Mouse (Mus musculus): ENCODE measurements at regions not wholly inside any gene's neighbourhood (a gene's known extent, or its start where the extent isn't known, plus 50 kb on each side); places are given as distances from the start of the nearest gene placed in this dataset.
A peak's percentile ranks its signal among the peaks of the same experiment; 100 is the strongest.

DNA sequence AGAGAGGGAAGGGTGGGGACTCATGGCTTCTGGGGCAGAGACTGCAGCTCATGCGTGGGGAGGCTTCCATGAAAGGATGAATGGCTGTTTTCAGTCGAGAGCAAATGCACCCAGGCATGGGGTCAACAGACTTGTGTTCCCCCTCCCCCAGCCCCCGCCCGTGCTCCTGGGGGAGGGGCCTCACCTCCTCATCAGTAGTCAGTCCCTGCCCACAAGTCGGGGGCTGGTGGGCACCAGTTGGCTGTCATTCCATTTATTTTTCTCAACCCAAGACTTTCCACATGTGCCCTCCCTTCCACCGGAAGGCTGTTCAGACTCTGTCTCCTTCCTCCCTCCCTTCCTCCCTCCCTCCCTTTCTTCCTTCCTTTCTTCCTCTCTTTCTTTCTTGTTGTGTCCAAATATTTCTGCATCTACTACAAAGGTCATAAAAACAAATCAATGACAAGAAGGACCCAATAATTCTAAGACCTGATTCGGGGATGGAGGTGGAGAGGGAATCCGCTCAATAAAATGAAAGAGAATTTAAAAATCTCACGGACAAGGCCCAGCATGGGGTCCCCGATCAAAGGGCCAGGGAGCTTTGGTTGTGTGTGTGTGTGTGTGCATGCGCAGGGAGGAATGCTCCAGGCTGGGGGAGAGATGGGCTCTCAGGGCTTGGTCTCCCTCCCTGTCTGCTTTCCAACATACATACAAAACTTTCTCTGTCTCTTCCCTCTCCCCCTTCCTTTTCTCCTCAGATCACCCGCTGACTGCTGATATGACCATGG lies 57.7 kb downstream of the Rpl14 start:
- DNase-seq (ENCODE audit: low spot score) = no peak

DNA sequence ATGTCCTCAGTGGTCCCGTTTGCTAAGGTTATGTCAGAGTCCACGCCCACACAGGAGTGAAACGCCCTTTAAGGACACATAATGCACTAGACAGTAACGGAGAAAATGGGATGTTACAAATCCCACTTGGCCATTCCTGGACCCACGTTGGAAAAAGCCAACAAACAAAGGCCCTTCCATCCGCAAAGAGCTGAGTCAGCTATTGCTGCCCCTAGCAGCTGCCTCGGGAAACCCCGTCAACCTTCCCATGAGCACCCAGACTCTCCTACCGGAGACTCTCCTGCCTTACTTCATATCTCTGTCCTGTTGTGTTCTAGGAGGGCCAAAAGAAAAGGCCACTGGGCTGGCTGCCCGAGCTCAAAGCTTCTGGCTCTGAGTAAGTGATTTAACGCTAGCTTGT lies 58.4 kb downstream of the Rpl14 start:
- DNase-seq (ENCODE audit: low spot score) = no peak

DNA sequence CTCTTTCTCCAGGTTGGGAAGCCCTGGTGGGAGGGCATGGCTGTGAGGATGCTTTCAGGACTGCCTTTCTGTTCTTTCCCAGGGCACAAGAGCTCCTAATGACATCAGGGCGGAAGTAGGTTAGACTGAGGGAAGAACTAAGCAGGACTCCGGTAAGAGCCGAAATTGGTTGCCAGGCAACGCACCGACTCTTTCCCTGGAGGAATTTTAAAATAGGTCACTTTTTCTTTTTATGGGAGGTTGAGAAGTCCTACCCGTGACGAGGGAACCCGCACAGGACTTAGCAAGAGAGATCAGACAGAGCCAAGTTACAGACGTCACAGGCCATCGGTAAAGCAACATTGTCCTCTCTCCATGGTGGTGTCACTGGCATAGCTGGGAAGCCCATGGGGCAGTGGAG lies 61.6 kb downstream of the Rpl14 start:
- DNase-seq (ENCODE audit: low spot score) = no peak

DNA sequence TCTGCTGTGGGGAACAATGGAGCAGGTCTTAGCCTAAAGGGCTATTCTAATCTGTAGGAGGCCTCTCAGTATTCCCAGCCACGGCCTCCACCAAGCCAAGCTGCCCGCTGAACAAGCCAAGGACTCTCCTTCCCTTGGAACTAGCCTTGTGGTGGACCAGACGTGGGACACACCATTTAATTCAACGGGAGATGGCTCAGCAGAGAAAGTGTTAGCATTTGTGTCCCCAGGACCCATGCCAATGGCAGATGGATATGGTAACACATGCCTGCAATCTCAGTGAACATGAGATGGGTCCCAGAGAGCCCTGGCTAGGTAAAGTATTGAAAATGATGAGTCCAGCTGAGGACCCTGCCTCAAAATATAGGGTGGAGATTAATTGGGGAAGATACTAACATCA lies 71.4 kb downstream of the Rpl14 start:
- no peak for DNase-seq (ENCODE audit: low spot score)

DNA sequence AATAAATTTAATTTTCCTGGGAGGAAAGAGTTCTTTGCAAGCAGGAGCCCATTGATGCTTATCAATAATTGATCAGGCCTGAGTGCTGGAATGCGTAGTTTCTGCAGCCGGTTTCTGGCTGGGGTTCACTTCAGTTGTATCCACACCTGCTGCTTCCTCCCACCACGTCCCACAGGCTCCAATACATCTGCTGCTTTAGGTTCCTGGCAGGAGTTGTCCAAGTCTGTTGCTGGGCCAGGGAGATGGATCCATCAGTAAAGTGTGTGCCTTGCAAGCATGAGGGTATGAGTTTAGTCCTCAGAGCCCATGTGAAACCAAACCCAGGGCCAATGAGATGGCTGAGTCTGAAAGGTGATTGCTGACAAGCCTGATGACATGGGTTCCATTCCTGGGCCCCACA lies 72.1 kb downstream of the Rpl14 start:
- DNase-seq (ENCODE audit: low spot score) = no peak

DNA sequence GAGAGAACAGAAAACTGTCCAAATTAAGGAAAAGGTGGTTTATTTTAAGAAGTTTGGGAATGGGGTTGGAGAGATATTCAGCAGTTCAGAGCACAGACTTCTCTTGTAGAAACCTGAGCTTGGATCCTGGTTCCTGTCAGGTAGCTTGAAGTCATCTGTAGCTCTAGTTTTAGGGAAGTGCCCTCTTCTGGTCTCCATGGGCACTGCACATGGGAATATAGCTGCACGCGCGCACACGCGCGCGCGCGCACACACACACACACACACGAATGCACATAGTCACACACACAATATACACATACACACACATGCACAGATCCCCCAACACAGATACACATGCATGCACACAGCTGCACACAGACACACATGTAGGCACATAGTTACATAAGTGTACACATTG lies 74.5 kb downstream of the Rpl14 start:
- no peak for DNase-seq (ENCODE audit: low spot score)

DNA sequence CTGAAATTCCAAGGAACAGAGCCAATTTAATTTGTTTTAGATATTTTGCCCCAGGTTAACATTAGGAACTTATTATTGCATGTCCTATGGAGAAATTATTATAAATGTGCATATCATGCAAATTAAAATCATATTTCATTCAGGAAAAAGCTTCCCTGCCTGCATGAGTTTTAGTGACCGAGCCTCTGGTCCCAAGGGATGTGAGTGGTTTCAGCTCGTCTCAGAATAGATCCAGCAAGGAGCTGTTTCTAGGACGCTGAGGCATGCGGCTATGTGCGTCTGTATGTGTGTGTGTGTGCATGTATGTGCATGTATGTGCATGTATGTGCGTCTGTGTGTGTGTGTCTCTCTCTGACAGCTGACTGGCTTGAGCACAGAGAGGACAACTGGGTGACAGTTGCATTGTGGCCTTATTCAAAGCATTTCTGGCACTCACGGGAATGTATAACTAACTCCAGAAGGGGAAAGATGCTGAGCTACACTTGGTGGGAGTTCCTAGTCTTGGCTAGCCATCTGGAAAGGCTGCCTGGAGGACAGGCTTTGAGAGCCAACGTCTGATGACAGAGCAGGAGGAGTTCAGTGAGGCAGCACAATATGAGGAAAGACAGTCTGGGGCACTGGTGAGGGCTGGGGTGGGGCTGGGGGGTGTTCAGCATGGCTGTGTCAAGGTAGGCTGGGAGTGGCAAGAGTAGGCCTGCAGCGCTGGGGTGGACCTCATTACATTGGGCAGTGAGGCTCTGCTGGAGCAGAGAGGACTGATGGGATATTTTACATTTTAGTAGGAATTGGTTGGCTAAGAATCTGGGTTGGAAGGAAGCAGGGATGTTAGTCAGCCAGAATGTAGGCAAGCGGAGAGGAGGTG lies 75.8 kb downstream of the Rpl14 start:
- DNase-seq (ENCODE audit: low spot score) = no peak

DNA sequence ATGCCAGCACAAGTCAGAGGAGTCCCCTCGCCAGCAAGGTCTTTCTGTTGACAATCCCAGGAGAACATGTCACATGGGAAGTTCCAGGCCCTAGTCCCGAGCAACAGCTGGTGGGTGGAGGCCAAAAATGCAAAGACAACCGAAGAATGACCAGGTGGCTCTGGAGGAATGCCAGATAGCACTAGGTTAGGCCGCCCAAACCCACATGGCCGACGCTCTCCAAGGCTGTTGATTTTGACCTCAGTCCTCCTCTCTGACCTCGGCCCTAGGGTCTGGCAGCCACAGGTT lies 76.4 kb downstream of the Rpl14 start:
- no peak for DNase-seq (ENCODE audit: low spot score)

DNA sequence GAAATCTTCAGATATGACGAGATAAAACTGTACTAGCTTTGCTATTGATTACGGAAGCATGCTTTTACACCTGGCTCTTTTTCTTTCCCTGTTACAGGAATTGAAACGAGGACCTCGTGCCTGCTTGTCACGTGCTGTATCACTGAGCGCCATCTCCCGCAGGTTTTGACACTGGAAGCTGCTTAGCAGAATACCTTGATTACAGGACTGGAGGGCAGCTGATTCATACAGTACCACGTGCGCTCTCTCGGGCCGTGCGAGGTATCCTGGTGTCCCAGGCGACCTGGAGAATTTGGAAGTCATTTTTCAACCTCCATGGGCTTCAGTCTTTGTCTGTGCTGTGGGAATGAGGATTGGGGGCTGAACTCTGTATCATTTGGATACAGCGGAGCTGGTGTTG lies 81.5 kb downstream of the Rpl14 start:
- DNase-seq (ENCODE audit: low spot score) = no peak

DNA sequence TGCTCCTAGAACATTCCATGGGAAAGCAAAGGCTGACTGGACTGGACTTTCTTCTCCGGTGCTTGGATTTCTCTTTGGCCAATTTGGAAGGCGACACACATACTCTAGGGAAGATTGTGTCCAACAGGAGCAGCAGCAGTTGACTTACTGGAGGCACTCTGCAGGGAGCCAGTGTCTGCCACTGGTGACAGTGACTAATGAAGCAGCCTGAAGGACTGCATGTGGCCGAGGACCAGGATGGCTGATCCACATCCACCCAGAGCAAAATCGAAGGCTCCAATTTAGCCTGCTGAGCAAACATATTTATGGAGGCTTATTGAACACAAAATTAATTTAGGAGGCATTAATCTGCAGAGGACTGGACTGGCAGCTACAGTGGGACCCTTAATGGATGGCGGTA lies 81.9 kb downstream of the Rpl14 start:
- no peak for DNase-seq (ENCODE audit: low spot score)

DNA sequence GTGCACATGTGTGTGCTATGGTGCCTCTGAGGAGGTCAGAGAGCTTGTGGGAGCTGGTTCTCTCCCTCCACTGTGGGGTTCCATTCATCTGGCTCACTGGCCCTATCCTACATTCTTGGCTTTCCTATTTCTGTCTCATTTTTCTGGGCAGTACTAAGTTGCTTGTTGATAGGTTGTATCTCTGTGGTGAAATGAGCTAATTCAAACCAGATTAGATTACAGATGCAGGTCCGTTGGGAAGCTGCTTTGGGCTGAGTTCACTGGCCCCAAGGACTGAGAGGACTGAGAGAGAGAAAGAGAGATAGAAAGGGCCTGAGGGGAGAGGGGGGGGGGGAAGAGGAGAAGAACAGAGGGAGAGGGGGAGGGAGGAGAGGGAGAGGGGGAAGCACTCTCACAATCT lies 83.5 kb downstream of the Rpl14 start:
- DNase-seq (ENCODE audit: low spot score) = no peak

DNA sequence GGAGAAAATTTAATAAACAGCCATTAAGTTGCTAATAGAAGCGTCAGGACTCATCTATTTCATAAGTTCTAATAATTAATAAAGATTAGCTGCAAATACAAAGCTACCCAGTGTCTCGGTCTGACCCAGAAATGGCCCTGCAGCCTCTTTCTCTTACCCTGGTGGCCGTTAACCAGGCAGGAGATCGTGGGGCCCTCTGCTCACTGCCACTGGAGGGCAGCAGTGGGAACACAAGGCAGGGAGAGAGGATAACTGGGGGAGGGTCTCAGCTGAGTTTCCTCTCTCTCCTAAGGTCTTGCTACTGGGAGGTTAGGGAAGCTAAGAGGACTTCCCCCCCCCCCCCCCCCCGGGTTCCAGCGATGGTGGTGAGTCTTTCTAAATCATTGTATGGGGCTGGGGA lies 85.7 kb downstream of the Rpl14 start:
- peak; percentile 81 for DNase-seq (ENCODE audit: low spot score)

DNA sequence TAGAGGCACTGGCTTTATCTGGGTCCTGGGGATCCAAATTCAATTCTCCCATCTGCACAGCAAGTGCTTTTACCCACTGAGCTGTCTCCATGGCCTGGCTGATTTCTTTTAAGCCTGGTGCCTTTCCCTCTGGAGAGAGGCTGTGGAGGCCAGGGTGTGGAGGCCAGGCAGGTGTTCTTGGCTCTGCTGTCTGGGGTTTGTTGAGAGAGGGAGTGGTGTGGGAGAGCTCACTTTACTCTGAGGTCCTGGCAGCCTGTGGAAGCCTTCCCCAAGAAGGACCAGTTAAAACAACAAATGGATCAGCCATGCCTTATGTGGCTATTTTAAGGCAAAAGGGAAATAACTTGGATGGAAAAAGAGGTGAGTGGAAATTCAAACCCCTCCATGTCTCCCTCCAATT lies 86.5 kb downstream of the Rpl14 start:
- DNase-seq (ENCODE audit: low spot score) = no peak

DNA sequence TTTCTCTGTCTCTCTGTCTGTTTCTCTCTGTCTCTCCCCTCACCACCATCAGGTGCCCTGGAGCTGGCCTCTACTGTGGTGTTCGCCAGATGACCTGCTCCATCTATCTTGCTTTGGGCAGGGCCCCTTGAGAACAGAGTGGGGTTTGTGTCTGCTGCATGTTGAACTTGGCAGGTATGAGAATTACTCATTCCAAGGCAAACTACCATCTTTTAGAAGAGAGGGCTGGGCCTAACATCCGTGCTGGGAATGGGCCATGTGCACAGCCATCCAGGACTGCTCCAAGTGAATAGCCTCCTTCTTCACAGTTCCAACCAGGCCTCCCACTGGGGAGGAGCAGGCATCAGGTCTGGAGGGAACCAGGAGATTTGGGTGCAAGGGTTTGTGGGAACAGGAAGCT lies 87.3 kb downstream of the Rpl14 start:
- no peak for DNase-seq (ENCODE audit: low spot score)

DNA sequence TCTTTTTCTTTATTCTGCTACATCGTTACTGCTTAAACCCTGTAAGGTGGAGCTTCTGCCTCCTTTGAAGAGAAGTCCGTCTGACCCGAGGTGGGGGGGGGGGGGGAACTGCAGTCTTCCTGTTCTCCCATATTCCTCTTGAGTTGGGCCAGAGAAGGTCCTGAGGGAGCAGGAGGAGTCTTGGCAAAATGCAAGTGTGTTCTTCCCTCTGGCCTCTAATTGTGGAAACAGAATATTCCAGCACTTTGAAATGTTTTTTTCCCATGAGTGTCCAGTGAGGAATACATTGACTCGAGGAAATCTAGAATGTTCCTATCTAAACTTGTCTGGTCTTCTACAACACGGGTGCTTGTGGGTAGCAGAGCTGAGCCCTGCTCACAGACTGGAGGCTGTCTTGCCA lies 90.0 kb downstream of the Rpl14 start:
- no peak for DNase-seq (ENCODE audit: low spot score)

DNA sequence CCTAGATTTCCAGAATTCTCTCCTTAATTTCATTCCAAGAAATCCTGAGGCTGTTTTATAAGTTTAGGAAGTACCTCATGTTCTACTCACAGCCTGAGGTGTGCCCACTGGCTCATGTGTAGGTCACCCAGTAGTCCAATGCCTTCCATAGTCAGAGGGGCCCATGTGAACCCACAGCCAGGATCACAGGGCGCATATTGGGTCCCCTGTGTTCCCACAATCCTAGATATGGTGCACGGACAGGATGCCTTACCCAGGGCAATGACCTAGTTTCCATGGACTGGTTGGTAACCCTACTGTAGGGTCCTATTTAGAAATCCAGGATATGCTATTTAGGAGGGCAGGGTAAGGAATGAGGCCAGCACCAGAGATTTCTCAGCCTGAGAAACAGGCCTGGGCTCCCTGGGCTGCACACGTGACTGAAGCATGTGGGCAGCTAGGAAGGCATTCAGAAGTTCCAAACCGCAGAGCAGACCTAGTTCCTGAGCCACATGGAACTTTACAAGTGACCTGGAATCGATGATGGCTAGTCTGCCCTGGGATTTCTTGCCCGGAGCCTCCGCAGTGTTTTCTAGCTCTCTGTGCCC lies 90.5 kb downstream of the Rpl14 start:
- no peak for DNase-seq (ENCODE audit: low spot score)

DNA sequence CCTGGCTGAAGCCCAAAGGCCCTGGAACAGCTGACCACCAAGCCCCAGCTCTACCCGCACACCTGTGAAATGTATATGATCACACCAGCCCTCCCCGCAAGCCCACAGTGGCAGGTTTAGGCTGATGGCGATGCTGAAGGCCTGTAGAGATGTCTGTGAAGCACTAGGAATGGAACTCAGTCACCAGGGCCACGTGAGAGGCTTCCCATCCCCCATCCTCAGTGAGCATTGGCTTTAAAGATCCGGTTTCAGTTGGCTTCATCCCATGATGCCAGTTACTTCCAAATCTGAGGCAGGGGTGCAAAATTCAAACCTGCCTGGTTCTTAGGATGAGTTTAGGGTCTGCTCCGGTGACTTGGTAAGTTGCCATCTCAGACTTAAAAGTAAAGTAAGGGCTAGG lies 91.9 kb downstream of the Rpl14 start:
- DNase-seq (ENCODE audit: low spot score) = no peak

DNA sequence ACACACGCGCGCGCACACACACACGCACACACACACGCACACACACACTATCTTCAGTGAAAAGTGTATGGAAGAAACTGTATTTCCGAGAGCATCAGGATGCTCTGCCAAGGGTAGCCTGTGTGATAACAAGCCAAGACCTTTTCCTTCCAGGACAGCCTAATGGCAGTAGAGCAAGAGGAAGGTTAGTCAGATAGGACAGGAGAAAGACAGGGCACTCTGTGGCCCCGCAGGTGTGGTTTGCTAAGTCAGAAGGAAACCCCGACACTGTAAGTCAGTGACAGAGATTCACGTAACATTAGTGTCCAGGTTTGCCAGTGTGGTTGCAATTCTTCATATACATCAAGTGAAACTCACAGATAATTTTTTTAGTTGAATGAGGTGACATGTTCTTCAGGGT lies 92.8 kb downstream of the Rpl14 start:
- DNase-seq (ENCODE audit: low spot score) = no peak

DNA sequence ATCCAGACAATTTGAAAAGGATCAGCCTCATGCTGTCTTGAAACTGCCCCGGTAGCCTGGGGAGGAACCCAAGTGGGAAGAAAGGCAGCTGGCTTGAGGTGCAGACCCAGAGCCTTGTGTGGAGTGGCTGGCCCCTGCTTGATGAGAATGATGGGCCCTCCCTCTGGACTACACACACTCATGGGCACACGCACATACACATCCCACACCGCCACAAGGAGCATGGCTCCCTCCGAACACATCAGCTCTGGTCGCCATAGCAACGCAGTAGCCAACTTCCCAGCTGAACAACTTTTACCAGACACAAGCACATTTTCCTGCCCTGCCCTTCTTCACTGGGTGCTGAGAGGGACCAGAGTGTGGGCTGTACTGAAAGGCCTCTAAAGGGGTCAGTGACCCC lies 101.2 kb downstream of the Rpl14 start:
- peak; percentile 67 for DNase-seq (ENCODE audit: low spot score)

DNA sequence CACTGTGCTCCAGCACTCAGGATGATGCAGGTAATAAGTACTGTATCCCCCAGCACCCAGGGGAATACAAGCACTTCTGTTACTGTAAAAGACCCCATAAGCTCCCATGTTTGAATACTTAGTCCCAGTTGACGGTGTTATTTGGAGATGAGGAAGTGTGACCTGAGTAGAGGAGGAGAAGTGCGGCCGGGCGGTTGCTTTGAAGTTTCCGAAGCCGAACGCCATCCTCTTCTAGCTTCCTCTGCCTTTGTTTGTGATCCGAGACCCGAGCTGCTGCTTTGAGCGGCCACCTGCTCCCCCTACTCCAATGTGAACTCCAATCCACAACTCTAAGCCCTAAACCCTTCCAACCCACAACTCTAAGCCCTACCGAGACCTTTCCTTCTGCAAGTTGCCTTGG lies 103.6 kb downstream of the Rpl14 start:
- peak; percentile 45 for DNase-seq (ENCODE audit: low spot score)

DNA sequence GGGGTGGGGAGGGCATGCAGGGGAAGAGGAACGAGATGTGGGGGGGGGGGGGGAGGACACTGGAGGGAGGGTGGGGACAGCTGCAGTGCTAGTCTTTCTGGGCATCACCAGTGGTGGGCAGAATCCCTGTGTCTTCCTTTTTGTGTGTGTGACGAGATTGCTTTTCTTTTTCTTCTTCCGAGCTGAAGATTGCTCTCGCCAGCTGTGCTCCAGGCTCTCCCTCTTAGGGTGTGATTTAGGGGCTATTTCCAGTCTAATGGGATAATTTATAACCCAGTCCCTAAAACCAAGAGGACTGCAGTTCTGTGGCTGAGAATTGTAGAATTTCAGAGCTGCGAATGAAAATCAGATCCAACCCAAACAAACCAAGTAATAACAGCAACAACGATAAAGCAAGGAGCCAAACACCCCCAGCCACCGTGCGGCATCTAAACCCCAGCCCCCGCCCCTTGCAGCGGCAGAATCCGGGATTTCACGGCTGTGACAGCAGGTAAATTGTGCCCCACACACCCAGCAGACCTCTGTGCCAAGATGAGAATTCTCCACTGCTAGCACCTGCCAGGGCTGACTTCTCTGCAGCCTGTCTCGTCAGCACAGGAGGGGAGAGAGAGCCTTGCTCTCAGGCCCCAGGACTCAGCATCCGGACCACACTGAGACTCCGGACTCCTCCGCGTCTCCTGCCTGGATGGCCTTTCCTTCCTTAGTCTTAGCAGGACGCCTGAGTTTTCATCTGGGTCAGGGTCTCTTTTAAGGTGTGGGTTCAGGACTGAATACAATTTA lies 104.3 kb downstream of the Rpl14 start:
- DNase-seq (ENCODE audit: low spot score) = peak; percentile 68

DNA sequence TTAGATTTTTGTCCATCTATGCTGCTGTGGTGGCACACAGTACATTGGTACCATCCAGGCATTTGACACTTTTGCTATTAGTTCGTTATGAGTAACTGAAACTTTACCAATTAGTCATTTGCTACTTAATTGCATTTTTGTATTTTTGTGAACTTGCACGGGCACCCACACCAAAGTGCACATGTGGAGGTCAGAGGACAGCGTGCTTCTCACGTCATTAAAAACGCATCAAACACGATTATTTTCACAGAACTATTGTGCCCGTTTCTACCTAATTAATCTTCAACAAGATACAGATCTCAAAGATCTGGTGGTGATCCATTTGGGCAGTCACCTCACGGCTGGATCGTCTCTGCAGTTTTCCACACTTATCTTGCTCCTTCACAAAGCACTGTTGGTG lies 105.1 kb downstream of the Rpl14 start:
- no peak for DNase-seq (ENCODE audit: low spot score)

DNA sequence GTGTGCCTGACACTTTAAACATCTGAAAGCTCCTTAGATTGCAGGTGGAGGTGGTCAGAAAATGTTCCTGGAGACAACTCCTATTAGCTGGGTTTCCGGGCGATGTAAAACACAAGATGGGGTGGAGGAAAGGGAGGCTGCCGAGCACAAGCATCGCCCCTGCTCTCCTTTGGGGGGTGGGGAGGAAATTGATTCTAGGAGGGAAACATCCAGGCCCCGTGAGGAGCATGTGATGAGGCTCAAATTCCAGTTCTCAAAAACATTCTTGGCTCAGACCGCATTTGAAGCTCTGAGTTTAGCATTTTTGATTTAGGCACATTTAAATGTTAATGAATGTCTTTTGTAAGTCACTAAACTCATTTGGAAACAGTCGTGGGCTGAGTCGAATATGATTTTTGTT lies 105.5 kb downstream of the Rpl14 start:
- DNase-seq (ENCODE audit: low spot score) = peak; percentile 52
